Mouse (Mus musculus) bone marrow macrophage, adult 2 months (primary cell): Measurements from ENCODE around the gene Actr1b. TPM values are rescaled to one million over a fixed set of nuclear protein-coding genes. Genes with fewer than 3 reads are reported as not detected.

Source experiments
- H3K27ac ChIP-seq: 2 replicates; pipeline ENCODE4 v1.5.1; 2012; ENCODE audit warnings: low read depth, low read length; ENCODE audit not compliant: insufficient read depth
- H3K4me1 ChIP-seq: 2 replicates; pipeline ENCODE4 v1.6.1; 2012; ENCODE audit warnings: low read length; ENCODE audit not compliant: control insufficient read depth, insufficient read depth
- H3K4me3 ChIP-seq: 2 replicates; pipeline ENCODE4 v1.5.1; 2012; ENCODE audit warnings: mild to moderate bottlenecking, low read length, moderate library complexity; ENCODE audit not compliant: insufficient read depth
- CTCF ChIP-seq: IDR thresholded peaks from 2 replicates; pipeline ENCODE4 v1.5.1; 2012; ENCODE audit warnings: low read depth, mild to moderate bottlenecking, low read length, moderate library complexity
- POLR2A ChIP-seq: IDR thresholded peaks from 2 replicates; pipeline ENCODE4 v1.6.1; 2012; ENCODE audit warnings: mild to moderate bottlenecking, low read depth, low read length, borderline replicate concordance
- polyA plus RNA-seq: library from polyadenylated mRNA; stranded (reverse); fragments of >200 nt; gene quantifications from 2 replicates; pipeline ENCODE4 v1.2.4, GENCODE M21; 2012; ENCODE audit not compliant: missing spikeins, insufficient read depth, insufficient read length

Gene Actr1b
- polyA plus RNA-seq, 1 experiment: 43.7 TPM

GRCm38 (mm10) chr1:36707797-36708196 is 6.4 kb downstream of the Actr1b start:
- no peak for TF ChIP-seq POLR2A
- no peak for TF ChIP-seq CTCF
- peaks cover 15% of the 10 kb centered on the region for H3K4me1 ChIP-seq
- H3K27ac ChIP-seq: no peak overlapping the region
- no peak overlapping the region for H3K4me3 ChIP-seq

DNA sequence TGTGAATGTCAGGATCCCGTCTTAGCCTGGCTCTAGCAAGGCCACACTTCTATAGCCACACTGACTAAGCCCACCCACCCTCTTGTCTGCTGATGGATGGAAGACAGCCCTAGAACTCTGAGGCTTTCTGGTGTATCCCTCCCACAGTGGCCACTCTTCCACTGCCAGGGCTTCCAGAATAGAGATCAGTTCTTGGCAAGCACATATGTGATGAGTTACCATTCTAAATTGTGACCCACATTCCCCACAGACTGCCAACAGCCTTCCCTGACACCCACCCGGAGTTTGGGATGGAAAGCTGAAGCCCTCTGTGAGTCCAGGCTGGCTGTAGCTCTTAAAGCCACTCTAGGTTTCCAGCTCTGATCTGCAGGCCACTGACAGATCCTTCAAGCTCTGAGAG is 7.1 kb downstream of the Actr1b start:
- no peak overlapping the region for H3K4me3 ChIP-seq
- TF ChIP-seq CTCF: no peak
- TF ChIP-seq POLR2A: no peak
- H3K4me1 ChIP-seq: peaks cover 15% of the 10 kb centered on the region
- H3K27ac ChIP-seq: no peak overlapping the region

- Histone ChIP-seq H3K27ac (no peak overlapping the region), H3K4me3 (no peak overlapping the region), H3K4me1 (0 out of 2 replicates have a peak, but pooled peaks cover 2% of the 10 kb centered on the region)
- TF ChIP-seq CTCF: no peak
- no peak for TF ChIP-seq POLR2A
Measured at GRCm38 (mm10) chr1:36697030-36697429, 17.2 kb downstream of the Actr1b start.

DNA sequence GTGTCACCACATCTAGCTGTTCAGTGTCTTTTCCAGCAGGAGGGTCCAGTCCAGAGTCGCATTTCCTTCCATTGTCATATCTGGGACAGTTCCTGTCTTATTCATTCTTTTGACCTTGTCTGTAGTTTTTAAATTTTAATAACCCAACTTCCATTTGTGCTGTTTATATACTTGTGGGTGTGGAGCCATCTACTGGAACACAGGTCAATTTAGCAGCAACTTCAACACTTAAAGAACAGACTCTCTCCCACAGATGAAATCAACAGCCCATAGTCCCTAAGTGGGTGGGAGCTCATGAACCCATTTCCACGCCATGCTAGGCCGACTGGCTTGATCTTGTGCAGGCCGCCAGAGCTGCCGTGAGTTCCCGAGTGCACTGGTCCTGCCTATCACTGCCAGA is 17.8 kb downstream of the Actr1b start:
- 0 out of 2 replicates have a peak, but pooled peaks cover 2% of the 10 kb centered on the region for H3K4me1 ChIP-seq
- no peak overlapping the region for H3K4me3 ChIP-seq
- H3K27ac ChIP-seq: no peak overlapping the region
- TF ChIP-seq POLR2A (no peak), CTCF (no peak)

DNA sequence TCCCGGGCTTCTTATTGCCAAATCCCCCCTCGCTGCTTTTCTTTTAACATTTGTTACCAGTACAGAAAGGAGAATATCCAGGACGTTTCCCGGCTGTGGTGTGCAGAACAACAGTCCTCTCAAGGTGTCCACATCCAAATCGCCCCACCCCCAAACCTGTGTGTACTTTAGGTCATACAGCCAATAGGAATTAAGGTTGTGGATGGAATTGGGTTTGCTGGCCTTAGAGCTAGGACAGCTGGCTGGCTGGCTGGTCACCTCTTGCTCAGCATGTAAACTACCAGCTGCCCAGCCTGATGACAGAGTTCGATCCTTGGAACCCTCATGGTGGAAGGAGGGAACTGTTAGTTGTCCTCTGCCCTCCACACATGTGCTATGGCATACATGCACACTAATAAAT is 19.4 kb downstream of the Actr1b start:
- H3K27ac ChIP-seq: no peak overlapping the region
- H3K4me3 ChIP-seq: no peak overlapping the region
- peaks cover 7% of the 10 kb centered on the region for H3K4me1 ChIP-seq
- TF ChIP-seq CTCF (no peak), POLR2A (no peak)

DNA sequence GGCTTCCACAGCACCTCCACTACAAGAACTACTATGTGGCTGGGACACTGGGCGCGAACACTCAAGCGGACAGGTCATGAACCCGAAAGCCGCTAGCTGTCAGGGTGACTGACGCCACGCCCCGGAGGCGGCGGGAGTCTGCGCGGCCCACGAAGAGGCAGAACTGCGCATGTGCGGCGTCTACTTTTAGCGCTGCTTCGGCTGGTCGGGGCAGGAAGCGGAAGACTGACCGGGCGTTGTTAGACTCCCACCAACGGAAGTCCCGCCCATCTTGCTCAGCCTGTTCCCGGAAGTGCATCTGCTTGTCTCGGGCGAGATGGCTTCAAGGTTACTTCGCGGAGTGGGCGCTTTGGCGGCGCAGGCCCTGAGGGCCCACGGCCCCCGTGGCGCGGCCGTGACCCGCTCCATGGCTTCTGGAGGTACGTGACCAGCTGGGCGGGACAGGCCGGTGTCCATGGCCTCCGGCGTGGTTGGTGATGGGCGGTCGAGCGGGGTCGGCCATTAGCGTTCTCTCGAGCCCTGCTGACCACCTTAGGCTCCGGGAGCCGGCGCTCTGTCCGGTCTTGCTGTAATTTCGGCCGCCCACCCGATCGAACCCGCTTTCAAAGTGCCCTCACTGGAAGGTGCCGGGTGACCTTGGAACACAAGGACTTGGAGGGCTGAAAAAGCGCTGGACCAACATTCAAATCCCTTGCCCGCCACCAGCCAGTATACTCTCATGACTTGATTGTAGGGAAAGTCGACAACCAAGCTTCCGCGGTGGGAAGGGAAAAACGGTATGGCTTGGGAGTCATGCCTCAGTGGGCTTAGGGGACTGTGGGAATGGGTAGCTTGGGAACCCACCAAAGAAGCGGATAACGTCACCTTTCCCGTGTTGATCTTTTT is 22.7 kb downstream of the Actr1b start, which contains the start of gene Cox5b:
Cox5b (plus strand) TSS at position 179 of the 885 bp plus-strand sequence.
- no peak for TF ChIP-seq POLR2A
- no peak for TF ChIP-seq CTCF
- Histone ChIP-seq H3K4me1 (peaks cover 7% of the 10 kb centered on the region), H3K4me3 (peak within 1 kb of the TSS; percentile 99), H3K27ac (peak within 1 kb of the TSS; percentile 46)

DNA sequence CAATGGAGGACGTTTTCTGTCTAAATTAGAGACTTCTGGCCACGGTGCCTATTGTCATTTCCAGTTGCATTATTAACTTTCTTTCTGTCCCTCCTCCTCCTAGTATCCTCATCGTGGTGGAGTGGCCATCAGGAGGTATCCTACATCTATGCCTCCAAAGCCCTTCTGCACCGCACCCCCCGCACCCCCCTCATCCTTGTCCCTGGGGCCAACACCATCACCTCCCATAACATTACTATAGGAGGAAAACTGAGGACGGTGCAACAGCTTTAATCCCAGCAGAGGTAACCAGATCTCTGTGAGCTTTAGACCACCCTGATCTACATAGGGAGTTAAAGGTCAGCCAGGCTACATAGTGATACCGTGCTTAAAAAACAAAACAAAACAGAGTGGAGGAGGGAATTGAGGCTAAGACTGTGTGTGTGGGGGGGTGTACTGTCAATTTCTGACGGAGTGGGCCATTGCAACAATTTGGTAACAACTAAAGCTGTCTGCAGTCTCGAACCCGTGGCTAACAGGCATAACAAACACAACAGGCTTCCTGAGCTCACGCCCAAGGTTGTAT is 23.5 kb downstream of the Actr1b start:
- TF ChIP-seq POLR2A (no peak), CTCF (no peak)
- H3K4me3 ChIP-seq: peak overlapping the region; percentile 62
- H3K27ac ChIP-seq: peak overlapping the region; percentile 33; the same call in 1 of the 2 replicates
- H3K4me1 ChIP-seq: peaks cover 7% of the 10 kb centered on the region

GRCm38 (mm10) chr1:36683810-36684467 is 30.3 kb downstream of the Actr1b start:
- H3K4me1 ChIP-seq: no peaks in the 10 kb centered on the region
- TF ChIP-seq CTCF (peak; percentile 98), POLR2A (no peak)

DNA sequence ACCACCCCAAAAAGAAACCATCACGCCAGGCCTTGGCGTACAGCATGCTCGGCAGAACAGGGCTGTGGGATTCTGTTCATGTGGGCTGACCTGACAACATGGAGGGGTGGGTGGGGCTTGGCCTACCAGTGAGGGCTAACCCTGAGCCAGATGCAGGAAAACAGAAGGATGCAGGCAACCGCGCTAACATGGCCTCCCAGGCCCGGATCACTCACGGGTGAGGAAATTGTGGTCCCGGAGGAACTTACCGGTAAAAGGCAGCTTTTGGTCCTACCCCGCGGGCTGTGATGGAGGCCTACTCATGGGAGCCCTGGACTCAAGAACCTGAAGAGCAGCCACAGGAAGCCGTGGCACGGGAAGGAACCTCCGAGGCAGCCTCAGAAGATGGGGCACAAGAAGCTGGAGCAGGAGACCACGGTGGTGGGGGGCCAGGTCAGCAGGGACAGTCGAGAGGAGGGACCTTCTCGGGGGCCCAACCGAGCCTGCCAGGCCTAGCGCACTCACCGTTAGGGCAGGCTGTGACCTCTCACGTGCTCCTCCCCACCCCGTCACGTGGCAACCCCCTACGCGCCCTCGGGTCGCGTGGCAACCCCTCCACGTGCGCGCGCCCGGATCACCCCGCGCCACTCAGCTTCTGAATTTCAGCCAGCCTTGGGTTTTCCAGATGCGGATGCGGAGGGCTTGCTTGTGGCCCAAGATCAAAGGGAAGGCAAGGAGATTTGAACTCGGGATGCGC is 31.4 kb downstream of the Actr1b start, which contains the start of gene Fam178b:
Fam178b (minus strand) TSS at position 564 of the 736 bp plus-strand sequence.
- no peak within 1 kb of the TSS for H3K4me3 ChIP-seq
- H3K27ac ChIP-seq: no peak within 1 kb of the TSS
- no peak for TF ChIP-seq CTCF
- no peak for TF ChIP-seq POLR2A
- H3K4me1 ChIP-seq: no peaks in the 10 kb centered on the region

More at GRCm38 (mm10) chr1:36683810-36684467, 30.3 kb downstream of the Actr1b start:
- Histone ChIP-seq H3K4me3 (no peak overlapping the region), H3K27ac (no peak overlapping the region)
